Mouse (Mus musculus) forebrain, embryonic 14.5 days (tissue): Measurements from ENCODE around the gene Mtmr3. TPM values are rescaled to one million over a fixed set of nuclear protein-coding genes. Genes with fewer than 3 reads are reported as not detected.

Source experiments
- ATAC-seq: fragments of 200-750 bp; cut with Nextera tagmentation; 2 replicates; pipeline ENCODE4 v1.8.0; 2017; ENCODE audit warnings: mild to moderate bottlenecking, moderate library complexity
- DNase-seq: peaks from one replicate; pipeline ENCODE4 v3.0.0-alpha.2; 2015; ENCODE audit warnings: low spot score
- H3K27ac ChIP-seq: fragments of 300-500 bp; sonication (generic); 2 replicates; pipeline ENCODE4 v1.5.1; 2014; ENCODE audit warnings: low read depth, mild to moderate bottlenecking, control low read depth, low read length, moderate library complexity
- H3K27me3 ChIP-seq: fragments of 300-500 bp; sonication (generic); replicated peaks from 2 replicates; pipeline ENCODE4 v1.6.1; 2014; ENCODE audit warnings: low read length, control low read depth, mixed read lengths; ENCODE audit not compliant: control insufficient read depth, insufficient read depth
- H3K36me3 ChIP-seq: fragments of 300-500 bp; sonication (generic); 2 replicates; pipeline ENCODE4 v1.6.1; 2014; ENCODE audit warnings: low read length, control low read depth; ENCODE audit not compliant: control insufficient read depth, insufficient read depth
- H3K4me1 ChIP-seq: fragments of 300-500 bp; sonication (generic); 2 replicates; pipeline ENCODE4 v1.6.1; 2014; ENCODE audit warnings: antibody characterized with exemption, low read length, control low read depth; ENCODE audit not compliant: control insufficient read depth, insufficient read depth
- H3K4me2 ChIP-seq: fragments of 300-500 bp; sonication (generic); 2 replicates; pipeline ENCODE4 v1.6.1; 2014; ENCODE audit warnings: mild to moderate bottlenecking, control low read depth, low read length
- H3K4me3 ChIP-seq: fragments of 300-500 bp; sonication (generic); 2 replicates; pipeline ENCODE4 v1.5.1; 2014; ENCODE audit warnings: low read depth, low read length, control low read depth
- H3K9ac ChIP-seq: fragments of 300-500 bp; sonication (generic); 2 replicates; pipeline ENCODE4 v1.6.1; 2014; ENCODE audit warnings: mild to moderate bottlenecking, low read length, control low read depth, moderate library complexity
- H3K9me3 ChIP-seq: fragments of 300-500 bp; sonication (generic); replicated peaks from 2 replicates; pipeline ENCODE4 v1.6.1; 2016; ENCODE audit warnings: low read length, control low read depth, mixed read lengths; ENCODE audit not compliant: control insufficient read depth
- WGBS: fragments of 180-500 bp; shearing (Covaris S2); extraction: QIAGEN DNeasy Blood & Tissue Kit; methylation state at CpG from one replicate; pipeline ENCODE4 v1.1.7; 2014; 5-methylcytosine and 5-hydroxymethylcytosine counted together
- polyA plus RNA-seq: library from polyadenylated mRNA; unstranded; fragments of >200 nt; fragmentation: Nextera tagmentation; extraction: Ambion mirVana; gene quantifications from 2 replicates; pipeline ENCODE4 v1.2.1, GENCODE M21; 2014

Mtmr3 gene
- polyA plus RNA-seq, 1 experiment from 2014 or later, result 26.1 TPM

DNA sequence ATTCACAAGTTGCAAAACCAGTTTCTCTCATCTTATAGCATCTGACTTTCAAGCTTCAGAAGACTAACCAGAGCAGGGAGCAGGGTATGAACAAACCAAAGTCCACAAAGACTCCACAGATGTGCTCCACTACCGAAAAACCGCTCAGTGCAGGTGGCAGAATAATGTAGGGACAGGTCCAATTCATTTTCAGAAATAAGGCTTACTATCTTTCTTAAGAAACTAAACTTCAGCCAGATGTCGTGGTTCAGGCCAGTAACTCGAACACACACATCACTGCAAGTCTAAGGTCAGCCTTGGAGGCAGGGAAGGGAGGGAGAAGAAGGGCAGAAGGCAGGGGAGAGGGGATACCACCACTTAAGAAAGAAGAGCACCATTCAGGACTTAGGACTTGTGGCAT, 105.5 kb downstream of the Mtmr3 start:
- DNase-seq (no peak), ATAC-seq (no peak)
- 93% methylated on average over 4 of the region's 4 CpGs for WGBS
- Histone ChIP-seq H3K9me3 (no peaks in the 10 kb centered on the region), H3K27ac (no peak overlapping the region), H3K4me2 (no peak overlapping the region), H3K4me3 (no peak overlapping the region), H3K27me3 (no peaks in the 10 kb centered on the region), H3K4me1 (no peaks in the 10 kb centered on the region), H3K9ac (no peak overlapping the region), H3K36me3 (peaks cover 85% of the 10 kb centered on the region)

DNA sequence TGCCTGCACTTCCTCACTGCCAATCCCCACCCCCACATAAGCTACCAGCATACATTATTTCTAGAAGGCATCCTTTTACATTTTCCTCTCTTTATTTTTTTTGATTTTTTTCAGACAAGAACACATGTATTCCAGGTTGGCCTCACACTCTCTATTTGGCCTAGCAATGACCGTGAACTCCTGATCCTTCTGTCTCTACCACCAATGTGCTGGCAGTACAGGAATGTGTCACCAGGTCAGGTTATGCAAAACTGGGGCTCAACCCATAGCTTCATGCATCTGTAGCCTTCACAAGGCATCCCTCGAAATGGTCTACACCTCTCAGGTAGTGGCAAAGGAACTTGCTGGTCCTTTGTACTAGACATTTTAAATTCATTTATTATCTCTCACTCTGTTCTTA, 105.9 kb downstream of the Mtmr3 start:
- 95% methylated on average over 2 of the region's 2 CpGs for WGBS
- H3K9ac ChIP-seq, result no peak overlapping the region
- no peak overlapping the region for H3K27ac ChIP-seq
- peaks cover 89% of the 10 kb centered on the region for H3K36me3 ChIP-seq
- no peaks in the 10 kb centered on the region for H3K27me3 ChIP-seq
- DNase-seq (no peak), ATAC-seq (no peak)
- H3K4me2 ChIP-seq, result no peak overlapping the region
- H3K9me3 ChIP-seq, result no peaks in the 10 kb centered on the region
- H3K4me1 ChIP-seq, result no peaks in the 10 kb centered on the region
- H3K4me3 ChIP-seq, result no peak overlapping the region

GRCm38 (mm10) chr11:4488367-4488766, 106.3 kb downstream of the Mtmr3 start:
- DNase-seq (no peak), ATAC-seq (no peak)
- no peaks in the 10 kb centered on the region for H3K4me1 ChIP-seq
- H3K27ac ChIP-seq, result no peak overlapping the region; the same call in 1 of the 2 replicates
- no peaks in the 10 kb centered on the region for H3K9me3 ChIP-seq
- H3K9ac ChIP-seq, result no peak overlapping the region
- peaks cover 93% of the 10 kb centered on the region for H3K36me3 ChIP-seq
- no peak overlapping the region for H3K4me2 ChIP-seq
- 96% methylated on average over 13 of the region's 13 CpGs for WGBS
- no peak overlapping the region for H3K4me3 ChIP-seq
- no peaks in the 10 kb centered on the region for H3K27me3 ChIP-seq

GRCm38 (mm10) chr11:4487401-4487965, 107.2 kb downstream of the Mtmr3 start:
- H3K9ac ChIP-seq, result no peak overlapping the region
- H3K27ac ChIP-seq, result peak overlapping the region; percentile 44; the same call in 1 of the 2 replicates
- H3K4me2 ChIP-seq, result no peak overlapping the region
- no peaks in the 10 kb centered on the region for H3K9me3 ChIP-seq
- no peaks in the 10 kb centered on the region for H3K4me1 ChIP-seq
- ATAC-seq (peak; percentile 77), DNase-seq (peak; percentile 82)
- no peak overlapping the region for H3K4me3 ChIP-seq
- H3K27me3 ChIP-seq, result no peaks in the 10 kb centered on the region
- peaks cover 98% of the 10 kb centered on the region for H3K36me3 ChIP-seq
- 74% methylated on average over 8 of the region's 8 CpGs for WGBS

DNA sequence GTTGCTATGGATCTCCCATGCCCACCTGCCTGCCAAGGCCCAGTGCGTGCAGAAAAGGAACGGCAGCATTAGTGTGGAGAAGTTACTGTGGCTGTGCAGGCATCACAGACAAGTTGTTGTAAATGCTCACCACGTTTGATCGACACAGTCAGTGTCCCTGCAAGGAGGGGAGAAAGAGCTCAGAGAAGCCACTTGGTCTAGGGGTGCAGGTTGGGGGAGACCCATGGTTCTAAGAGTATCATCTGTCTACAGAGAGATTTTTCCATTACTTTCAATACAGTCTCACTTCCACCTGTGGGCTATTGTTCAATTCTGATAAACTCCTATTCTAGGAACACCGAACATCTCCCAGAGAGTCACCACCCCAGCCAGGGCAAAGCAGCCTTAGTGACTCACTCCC, 110.1 kb downstream of the Mtmr3 start:
- no peaks in the 10 kb centered on the region for H3K27me3 ChIP-seq
- peaks cover 98% of the 10 kb centered on the region for H3K36me3 ChIP-seq
- DNase-seq, result no peak
- H3K27ac ChIP-seq, result no peak overlapping the region
- H3K9ac ChIP-seq, result no peak overlapping the region
- no peaks in the 10 kb centered on the region for H3K4me1 ChIP-seq
- 92% methylated on average over 5 of the region's 5 CpGs for WGBS
- H3K9me3 ChIP-seq, result no peaks in the 10 kb centered on the region
- no peak overlapping the region for H3K4me2 ChIP-seq
- H3K4me3 ChIP-seq, result no peak overlapping the region
- ATAC-seq, result no peak

GRCm38 (mm10) chr11:4482641-4483040, 112.0 kb downstream of the Mtmr3 start:
- no peaks in the 10 kb centered on the region for H3K4me1 ChIP-seq
- ATAC-seq (no peak), DNase-seq (no peak)
- WGBS, result 86% methylated on average over 5 of the region's 5 CpGs
- peaks cover 90% of the 10 kb centered on the region for H3K36me3 ChIP-seq
- H3K27ac ChIP-seq, result no peak overlapping the region
- H3K9me3 ChIP-seq, result no peaks in the 10 kb centered on the region
- no peak overlapping the region for H3K4me3 ChIP-seq
- no peak overlapping the region for H3K4me2 ChIP-seq
- no peaks in the 10 kb centered on the region for H3K27me3 ChIP-seq
- H3K9ac ChIP-seq, result no peak overlapping the region

DNA sequence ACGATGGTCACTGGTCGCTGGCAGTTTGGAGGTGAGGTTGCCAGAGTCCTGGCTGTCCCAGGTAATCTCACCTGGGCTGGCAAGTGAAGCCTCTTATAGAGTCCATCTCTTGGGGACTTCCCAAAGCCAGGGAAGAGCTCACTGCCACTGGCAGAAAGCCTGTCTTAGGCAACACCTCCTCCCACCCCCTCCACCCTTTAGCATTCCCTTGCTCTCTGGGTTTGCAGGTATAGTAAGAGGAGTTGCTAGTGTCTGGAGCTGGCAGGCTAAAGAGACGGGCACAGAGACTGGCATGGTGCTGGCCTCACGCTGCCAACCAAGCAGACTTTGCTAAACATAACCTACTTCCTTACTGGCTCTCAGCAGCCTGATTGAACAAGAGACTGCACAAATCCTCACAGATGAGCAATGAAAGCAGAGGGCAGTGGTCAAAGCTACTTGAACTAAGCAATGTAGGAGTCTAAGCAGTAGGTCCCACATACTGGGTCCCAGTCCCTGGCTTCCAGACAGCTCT, 118.4 kb downstream of the Mtmr3 start:
- Histone ChIP-seq H3K4me1 (no peaks in the 10 kb centered on the region), H3K9ac (no peak overlapping the region), H3K4me2 (no peak overlapping the region), H3K27me3 (no peaks in the 10 kb centered on the region), H3K9me3 (no peaks in the 10 kb centered on the region), H3K36me3 (peaks cover 27% of the 10 kb centered on the region), H3K4me3 (no peak overlapping the region), H3K27ac (no peak overlapping the region)
- ATAC-seq (no peak), DNase-seq (no peak)
- 84% methylated on average over 4 of the region's 4 CpGs for WGBS

- no peak for DNase-seq
- no peak for ATAC-seq
- Histone ChIP-seq H3K9ac (no peak overlapping the region), H3K9me3 (no peaks in the 10 kb centered on the region), H3K36me3 (no peaks in the 10 kb centered on the region), H3K27ac (0 out of 2 replicates have a peak overlapping the region, but pooled peaks have one; percentile 17), H3K4me3 (no peak overlapping the region), H3K27me3 (no peaks in the 10 kb centered on the region), H3K4me2 (no peak overlapping the region), H3K4me1 (no peaks in the 10 kb centered on the region)
- WGBS, result 71% methylated on average over 7 of the region's 7 CpGs
Observed at GRCm38 (mm10) chr11:4472464-4473179, 122.0 kb downstream of the Mtmr3 start.

DNA sequence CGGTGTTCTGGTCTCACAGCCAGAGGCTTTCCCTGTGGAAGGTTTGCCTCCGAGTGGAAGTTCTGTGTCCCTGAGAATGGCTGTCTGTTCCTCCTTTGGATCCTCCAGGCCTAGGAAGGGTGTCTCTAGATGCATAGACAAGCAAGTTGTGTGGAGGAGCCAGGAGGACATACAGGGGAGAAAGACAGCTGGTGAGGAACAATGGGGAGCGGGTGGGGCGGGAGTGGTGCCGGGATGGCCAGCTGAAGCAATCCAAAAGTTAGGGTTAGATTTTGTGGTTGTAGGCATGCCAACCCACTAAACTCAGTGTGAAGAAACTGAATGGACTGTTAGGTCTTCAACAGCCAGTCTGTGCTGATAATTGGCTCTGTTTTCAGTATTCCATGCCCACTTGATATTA, 122.9 kb downstream of the Mtmr3 start:
- Histone ChIP-seq H3K9me3 (no peaks in the 10 kb centered on the region), H3K36me3 (no peaks in the 10 kb centered on the region), H3K27ac (no peak overlapping the region), H3K4me2 (no peak overlapping the region), H3K9ac (no peak overlapping the region), H3K4me1 (no peaks in the 10 kb centered on the region), H3K4me3 (no peak overlapping the region), H3K27me3 (no peaks in the 10 kb centered on the region)
- ATAC-seq, result no peak
- WGBS, result 82% methylated on average over 5 of the region's 5 CpGs
- no peak for DNase-seq
